Mouse (Mus musculus) neural tube, embryonic 13.5 days (tissue): ENCODE measurements around the gene Cd63. TPM values are rescaled to one million over a fixed set of nuclear protein-coding genes. Genes with fewer than 3 reads are reported as not detected.
A peak's percentile ranks its signal among the peaks of the same experiment; 100 is the strongest.

Experiments
- ATAC-seq: fragments of 200-750 bp; cut with Nextera tagmentation; 2 replicates; pipeline ENCODE4 v1.8.0; 2017; ENCODE audit warnings: low read depth, mild to moderate bottlenecking, moderate TSS enrichment, moderate library complexity
- H3K27ac ChIP-seq: fragments of 300-500 bp; sonication (generic); replicated peaks from 2 replicates; pipeline ENCODE4 v1.5.1; 2015; ENCODE audit warnings: moderate library complexity, mild to moderate bottlenecking, inconsistent platforms
- H3K27me3 ChIP-seq: fragments of 300-500 bp; sonication (generic); 2 replicates; pipeline ENCODE4 v1.6.1; 2015; ENCODE audit warnings: mild to moderate bottlenecking, inconsistent platforms
- H3K36me3 ChIP-seq: fragments of 300-500 bp; sonication (generic); 2 replicates; pipeline ENCODE4 v1.6.1; 2015; ENCODE audit warnings: mild to moderate bottlenecking, inconsistent platforms
- H3K4me1 ChIP-seq: fragments of 300-500 bp; sonication (generic); replicated peaks from 2 replicates; pipeline ENCODE4 v1.6.1; 2015; ENCODE audit warnings: inconsistent platforms
- H3K4me2 ChIP-seq: fragments of 300-500 bp; sonication (generic); 2 replicates; pipeline ENCODE4 v1.6.1; 2015; ENCODE audit warnings: inconsistent platforms, mild to moderate bottlenecking, moderate library complexity
- H3K4me3 ChIP-seq: fragments of 300-500 bp; sonication (generic); 2 replicates; pipeline ENCODE4 v1.5.1; 2015; ENCODE audit warnings: mild to moderate bottlenecking, inconsistent platforms
- H3K9ac ChIP-seq: fragments of 300-500 bp; sonication (generic); 2 replicates; pipeline ENCODE4 v1.6.1; 2015; ENCODE audit warnings: moderate library complexity, mild to moderate bottlenecking, inconsistent platforms
- H3K9me3 ChIP-seq: fragments of 300-500 bp; sonication (generic); 2 replicates; pipeline ENCODE4 v1.6.1; 2016; ENCODE audit warnings: inconsistent platforms
- WGBS: fragments of 180-500 bp; shearing (Covaris S2); methylation state at CpG from one replicate; pipeline ENCODE4 v1.1.7; 2015; 5-methylcytosine and 5-hydroxymethylcytosine counted together
- polyA plus RNA-seq: library from polyadenylated mRNA; unstranded; fragments of >200 nt; fragmentation: Nextera tagmentation; extraction: Ambion mirVana; gene quantifications from 2 replicates; pipeline ENCODE4 v1.2.1, GENCODE M21; 2015

Gene Cd63
- polyA plus RNA-seq, 1 experiment from 2014 or later: 228 TPM

- H3K27ac ChIP-seq: peak overlapping the region; percentile 52
- H3K36me3 ChIP-seq: no peaks in the 10 kb centered on the region
- 4% methylated on average over 21 of the region's 21 CpGs for WGBS
- H3K4me2 ChIP-seq: peak overlapping the region; percentile 65
- H3K4me3 ChIP-seq: peak overlapping the region; percentile 43
- peaks cover 17% of the 10 kb centered on the region for H3K4me1 ChIP-seq
- H3K9ac ChIP-seq: peak overlapping the region; percentile 56
- ATAC-seq: 0 out of 2 replicates have a peak, but pooled peaks have one; percentile 21
- peaks cover 74% of the 10 kb centered on the region for H3K27me3 ChIP-seq
- no peaks in the 10 kb centered on the region for H3K9me3 ChIP-seq
These were observed 33.4 kb downstream of the Cd63 start for GRCm38 (mm10) chr10:128933976-128934721.

GRCm38 (mm10) chr10:128934997-128935787 is 34.4 kb downstream of the Cd63 start:
- ATAC-seq: no peak
- Histone ChIP-seq H3K27me3 (peaks cover 65% of the 10 kb centered on the region), H3K27ac (no peak overlapping the region; the same call in 1 of the 2 replicates), H3K9ac (peak overlapping the region; percentile 56; the same call in 1 of the 2 replicates), H3K4me1 (peaks cover 17% of the 10 kb centered on the region), H3K9me3 (no peaks in the 10 kb centered on the region), H3K4me3 (peak overlapping the region; percentile 43; the same call in 1 of the 2 replicates), H3K36me3 (no peaks in the 10 kb centered on the region), H3K4me2 (peak overlapping the region; percentile 65)
- WGBS: 68% methylated on average over 7 of the region's 7 CpGs

GRCm38 (mm10) chr10:128935826-128936440 is 35.1 kb downstream of the Cd63 start:
- Histone ChIP-seq H3K9me3 (no peaks in the 10 kb centered on the region), H3K27ac (no peak overlapping the region), H3K4me3 (peak overlapping the region; percentile 43; the same call in 1 of the 2 replicates), H3K9ac (peak overlapping the region; percentile 22; the same call in 1 of the 2 replicates), H3K27me3 (peaks cover 62% of the 10 kb centered on the region), H3K36me3 (no peaks in the 10 kb centered on the region), H3K4me2 (peak overlapping the region; percentile 65), H3K4me1 (peaks cover 17% of the 10 kb centered on the region)
- 67% methylated on average over 8 of the region's 8 CpGs for WGBS
- no peak for ATAC-seq

- Histone ChIP-seq H3K27ac (no peak overlapping the region), H3K4me3 (no peak overlapping the region), H3K9me3 (no peaks in the 10 kb centered on the region), H3K36me3 (no peaks in the 10 kb centered on the region), H3K27me3 (peaks cover 43% of the 10 kb centered on the region), H3K4me2 (no peak overlapping the region), H3K9ac (no peak overlapping the region), H3K4me1 (peaks cover 17% of the 10 kb centered on the region)
- ATAC-seq: no peak
- WGBS: 74% methylated on average over 12 of the region's 12 CpGs
These were observed 37.1 kb downstream of the Cd63 start for GRCm38 (mm10) chr10:128937756-128938390.

- H3K4me3 ChIP-seq: no peak overlapping the region
- no peak for ATAC-seq
- no peaks in the 10 kb centered on the region for H3K9me3 ChIP-seq
- H3K4me2 ChIP-seq: no peak overlapping the region
- peaks cover 37% of the 10 kb centered on the region for H3K27me3 ChIP-seq
- 85% methylated on average over 9 of the region's 9 CpGs for WGBS
- no peak overlapping the region for H3K9ac ChIP-seq
- no peaks in the 10 kb centered on the region for H3K36me3 ChIP-seq
- peaks cover 13% of the 10 kb centered on the region for H3K4me1 ChIP-seq
- H3K27ac ChIP-seq: no peak overlapping the region
These were observed 37.7 kb downstream of the Cd63 start for GRCm38 (mm10) chr10:128938457-128938856.

- no peak overlapping the region for H3K4me3 ChIP-seq
- peaks cover 8% of the 10 kb centered on the region; the same call in 1 of the 2 replicates for H3K4me1 ChIP-seq
- H3K27me3 ChIP-seq: peaks cover 32% of the 10 kb centered on the region
- no peak overlapping the region for H3K27ac ChIP-seq
- H3K9me3 ChIP-seq: no peaks in the 10 kb centered on the region
- ATAC-seq: no peak
- no peaks in the 10 kb centered on the region for H3K36me3 ChIP-seq
- 65% methylated on average over 5 of the region's 5 CpGs for WGBS
- H3K4me2 ChIP-seq: no peak overlapping the region
- no peak overlapping the region for H3K9ac ChIP-seq
These were observed 38.2 kb downstream of the Cd63 start for GRCm38 (mm10) chr10:128938974-128939373.

- Histone ChIP-seq H3K27me3 (peaks cover 16% of the 10 kb centered on the region), H3K36me3 (no peaks in the 10 kb centered on the region), H3K4me3 (no peak overlapping the region), H3K9ac (no peak overlapping the region), H3K9me3 (no peaks in the 10 kb centered on the region), H3K27ac (no peak overlapping the region), H3K4me1 (no peaks in the 10 kb centered on the region), H3K4me2 (no peak overlapping the region)
- 83% methylated on average over 10 of the region's 10 CpGs for WGBS
- no peak for ATAC-seq
These were observed 39.8 kb downstream of the Cd63 start for GRCm38 (mm10) chr10:128940475-128941061.

- no peaks in the 10 kb centered on the region for H3K9me3 ChIP-seq
- H3K4me2 ChIP-seq: no peak overlapping the region
- no peaks in the 10 kb centered on the region for H3K36me3 ChIP-seq
- no peak overlapping the region for H3K9ac ChIP-seq
- H3K4me3 ChIP-seq: no peak overlapping the region
- 14% methylated on average over 3 of the region's 3 CpGs for WGBS
- H3K4me1 ChIP-seq: no peaks in the 10 kb centered on the region
- peak; percentile 36; the same call in 1 of the 2 replicates for ATAC-seq
- H3K27ac ChIP-seq: no peak overlapping the region
- H3K27me3 ChIP-seq: no peaks in the 10 kb centered on the region
These were observed 44.9 kb downstream of the Cd63 start for GRCm38 (mm10) chr10:128945675-128946074.

- Histone ChIP-seq H3K4me3 (no peak overlapping the region), H3K4me1 (no peaks in the 10 kb centered on the region), H3K36me3 (no peaks in the 10 kb centered on the region), H3K4me2 (no peak overlapping the region), H3K27me3 (no peaks in the 10 kb centered on the region), H3K9me3 (no peaks in the 10 kb centered on the region), H3K27ac (no peak overlapping the region), H3K9ac (no peak overlapping the region)
- no peak for ATAC-seq
- WGBS: 88% methylated on average over 4 of the region's 4 CpGs
These were observed 46.7 kb downstream of the Cd63 start for GRCm38 (mm10) chr10:128947496-128947895.

GRCm38 (mm10) chr10:128950208-128950887 is 49.6 kb downstream of the Cd63 start:
- Histone ChIP-seq H3K36me3 (no peaks in the 10 kb centered on the region), H3K4me1 (no peaks in the 10 kb centered on the region), H3K4me2 (no peak overlapping the region), H3K27ac (no peak overlapping the region), H3K27me3 (no peaks in the 10 kb centered on the region), H3K4me3 (no peak overlapping the region), H3K9me3 (no peaks in the 10 kb centered on the region), H3K9ac (no peak overlapping the region)
- ATAC-seq: no peak
- 67% methylated on average over 16 of the region's 16 CpGs for WGBS

GRCm38 (mm10) chr10:128958340-128958739 is 57.6 kb downstream of the Cd63 start:
- no peak for ATAC-seq

More at GRCm38 (mm10) chr10:128958340-128958739, 57.6 kb downstream of the Cd63 start:
- Histone ChIP-seq H3K36me3 (no peaks in the 10 kb centered on the region), H3K27ac (no peak overlapping the region), H3K4me1 (no peaks in the 10 kb centered on the region), H3K4me3 (no peak overlapping the region), H3K9me3 (no peaks in the 10 kb centered on the region), H3K4me2 (no peak overlapping the region), H3K9ac (no peak overlapping the region), H3K27me3 (no peaks in the 10 kb centered on the region)
- 84% methylated on average over 10 of the region's 10 CpGs for WGBS
